Mouse (Mus musculus) layer of hippocampus, adult 9-10 months (tissue): Measurements from ENCODE around the gene Olfr782.
A peak's percentile ranks its signal among the peaks of the same experiment; 100 is the strongest.
"Not testable (repeated sequence)": the region's sequence is repeated elsewhere in the genome, so short reads cannot be mapped to it uniquely, and the experiment has no call there.

ENCODE experiments used
- DNase-seq: peaks from one replicate; pipeline ENCODE4 v3.0.0; 2022; ENCODE audit warnings: low spot score

Olfr782 gene

GRCm38 (mm10) chr10:129348550-129348949 lies at the start of gene Olfr782:
Olfr782 (plus strand) TSS chr10:129348850.
- DNase-seq: no peak

DNA sequence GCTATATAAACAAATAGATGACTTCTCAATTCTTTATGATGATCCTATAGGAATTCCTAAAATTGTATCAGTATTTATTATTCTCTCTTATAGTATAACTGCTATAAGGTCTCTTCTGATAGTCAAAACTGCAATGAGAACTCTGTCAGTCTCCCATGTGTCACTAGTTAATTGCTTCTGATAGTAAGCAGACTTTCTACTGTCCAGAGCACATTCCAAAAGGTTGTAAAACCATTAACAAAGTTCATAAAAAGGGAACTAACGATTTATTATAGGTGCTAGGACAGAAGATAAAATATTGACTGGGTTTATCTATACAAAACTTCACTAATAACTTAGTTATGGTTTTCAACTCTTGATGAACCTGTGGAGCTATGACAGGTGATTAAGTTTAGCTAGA lies 35.7 kb upstream of the Olfr782 start:
- DNase-seq: not testable (repeated sequence)

DNA sequence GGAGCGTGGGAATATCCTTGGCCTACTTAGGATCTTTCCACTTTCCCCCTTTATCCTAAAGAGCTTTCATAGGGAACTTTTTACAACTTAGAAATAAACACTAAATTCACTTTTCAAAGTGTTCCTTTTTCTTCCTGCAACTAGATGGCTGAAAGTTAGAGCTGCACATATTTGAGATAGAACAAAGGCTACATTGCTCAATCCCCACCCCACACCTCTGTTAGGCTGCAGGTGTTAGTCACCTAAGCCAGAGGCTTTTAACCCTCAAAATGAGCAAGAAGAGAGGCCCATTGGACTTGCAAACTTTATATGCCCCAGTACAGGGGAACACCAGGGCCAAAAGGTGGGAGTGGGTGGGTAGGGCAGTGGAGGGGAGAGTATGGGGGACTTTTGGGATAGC lies 35.1 kb upstream of the Olfr782 start:
- DNase-seq: not testable (repeated sequence)

GRCm38 (mm10) chr10:129317817-129318216 lies 30.8 kb upstream of the Olfr782 start, which contains the start of gene Olfr780:
Olfr780 (plus strand) TSS chr10:129318117.
- no peak for DNase-seq

DNA sequence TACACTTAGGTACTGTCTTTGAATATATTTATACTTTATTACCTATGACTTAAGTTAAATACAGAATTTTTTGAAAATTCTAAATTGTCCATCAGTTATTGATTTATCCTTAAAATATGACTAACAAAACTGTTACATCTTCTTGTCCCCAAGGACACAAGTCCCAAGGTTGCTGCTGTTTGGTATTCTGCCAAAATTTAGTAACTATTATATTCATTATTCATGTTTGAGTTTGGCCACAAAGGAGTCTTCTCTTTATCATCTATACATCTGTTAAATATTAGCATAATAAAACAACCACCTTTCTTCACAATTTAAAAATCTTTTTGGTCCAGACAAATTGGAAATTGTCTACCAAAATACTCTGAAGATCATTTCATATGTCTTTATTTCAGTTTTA lies 20.1 kb upstream of the Olfr782 start, which contains the start of gene Olfr781:
Olfr781 (plus strand) TSS at position 301 of the 400 bp plus-strand sequence.
- DNase-seq: no peak

GRCm38 (mm10) chr10:129352475-129352874 lies 3.8 kb downstream of the Olfr782 start:
- not testable (repeated sequence) for DNase-seq

- DNase-seq: not testable (repeated sequence)
These were observed 7.8 kb downstream of the Olfr782 start for GRCm38 (mm10) chr10:129356496-129356895.

DNA sequence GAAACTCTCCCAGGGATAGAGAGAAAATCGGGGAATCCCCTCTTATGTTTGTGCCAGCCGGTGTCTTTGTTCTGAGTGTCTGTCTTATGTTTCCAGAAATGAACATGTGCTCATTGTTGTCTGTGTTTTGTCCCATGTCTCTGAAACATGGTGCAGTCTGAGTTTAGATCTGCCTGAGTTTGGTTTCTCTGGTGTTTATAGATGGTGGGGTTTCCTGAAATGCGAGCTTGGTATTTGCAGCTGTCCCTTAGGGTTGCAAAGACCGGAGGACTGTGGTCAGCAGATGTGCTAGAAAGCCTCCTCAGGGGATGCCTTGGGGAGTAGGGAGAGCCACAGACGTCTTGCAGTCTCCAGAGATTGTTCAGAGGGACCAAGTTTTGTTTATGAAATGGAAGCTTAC lies 8.7 kb downstream of the Olfr782 start:
- peak; percentile 5 for DNase-seq

- DNase-seq: not testable (repeated sequence)
These were observed 25.4 kb downstream of the Olfr782 start for GRCm38 (mm10) chr10:129374051-129374450.

GRCm38 (mm10) chr10:129383783-129384182 lies 35.1 kb downstream of the Olfr782 start, which contains the start of gene Olfr784:
Olfr784 (plus strand) TSS chr10:129384083.
- DNase-seq: no peak

DNA sequence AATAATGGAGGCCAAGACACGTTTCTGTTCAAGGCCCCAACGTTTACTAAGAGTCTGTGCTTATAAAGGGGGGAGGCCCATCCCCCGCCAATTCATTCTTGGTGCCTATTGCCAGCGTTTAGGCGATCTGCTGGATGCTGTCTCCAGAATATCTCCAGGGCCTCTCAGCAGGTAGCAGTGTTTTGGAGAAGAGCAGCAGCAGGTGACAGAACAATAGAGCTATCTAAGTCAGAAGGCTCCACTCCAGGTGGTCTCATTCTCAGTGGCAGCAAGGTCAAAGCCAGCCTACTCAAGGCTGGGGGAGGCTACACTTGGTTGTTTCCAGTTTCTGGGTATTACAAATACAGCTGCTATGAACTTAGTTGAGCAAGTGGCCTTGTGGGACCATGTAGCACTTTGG lies 52.2 kb downstream of the Olfr782 start:
- DNase-seq: no peak
